Mouse (Mus musculus) bone marrow, adult 2 months (tissue): ENCODE data around the gene Dnm1. TPM values are rescaled to one million over a fixed set of nuclear protein-coding genes. Genes with fewer than 3 reads are reported as not detected.

Experiments used
- H3K27ac ChIP-seq: fragments of 200-500 bp; 2 replicates; pipeline ENCODE4 v1.5.1; 2012; ENCODE audit warnings: low read depth, mild to moderate bottlenecking, control low read depth, inconsistent platforms, low read length; ENCODE audit not compliant: control insufficient read depth, poor library complexity, insufficient read depth
- H3K4me1 ChIP-seq: fragments of 200-500 bp; 2 replicates; pipeline ENCODE4 v1.6.1; 2011; ENCODE audit warnings: low read length; ENCODE audit not compliant: control insufficient read depth, insufficient read depth
- H3K4me3 ChIP-seq: fragments of 200-500 bp; replicated peaks from 2 replicates; pipeline ENCODE3; 2011; ENCODE audit warnings: mild to moderate bottlenecking, low read depth, low read length, control low read depth; ENCODE audit not compliant: control insufficient read depth
- CTCF ChIP-seq: fragments of 200-500 bp; IDR thresholded peaks from 2 replicates; pipeline ENCODE4 v1.5.1; 2011; ENCODE audit warnings: low read length, control low read depth; ENCODE audit not compliant: control insufficient read depth, insufficient read depth
- POLR2A ChIP-seq: fragments of 200-500 bp; IDR thresholded peaks from 2 replicates; pipeline ENCODE4 v1.6.1; 2011; ENCODE audit warnings: low read depth, mild to moderate bottlenecking, control low read depth, low read length, borderline replicate concordance; ENCODE audit not compliant: control insufficient read depth
- WGBS: fragments of 180-500 bp; shearing (Covaris S2); methylation state at CpG from one replicate; pipeline ENCODE4 v1.1.7; 2018; 5-methylcytosine and 5-hydroxymethylcytosine counted together
- polyA plus RNA-seq: library from polyadenylated mRNA; stranded (reverse); fragments of >200 nt; gene quantifications from 2 replicates; pipeline ENCODE4 v1.2.4, GENCODE M21; 2011; ENCODE audit warnings: low replicate concordance; ENCODE audit not compliant: missing spikeins, insufficient read depth, insufficient read length

The Dnm1 gene
- polyA plus RNA-seq, 1 experiment, result 1.9 TPM

- no peak for TF ChIP-seq CTCF
- no peak for TF ChIP-seq POLR2A
- H3K4me3 ChIP-seq, result no peak overlapping the region
- H3K27ac ChIP-seq, result no peak overlapping the region
- H3K4me1 ChIP-seq, result no peaks in the 10 kb centered on the region
- WGBS, result 81% methylated on average over 3 of the region's 3 CpGs
These were observed 77.3 kb downstream of the Dnm1 start for GRCm38 (mm10) chr2:32275823-32276222.

GRCm38 (mm10) chr2:32260635-32261034, 92.5 kb downstream of the Dnm1 start:
- Histone ChIP-seq H3K4me3 (no peak overlapping the region), H3K4me1 (peaks cover 5% of the 10 kb centered on the region; the same call in 1 of the 2 replicates), H3K27ac (no peak overlapping the region)
- TF ChIP-seq CTCF, result peak; percentile 31; the same call in 1 of the 2 replicates
- TF ChIP-seq POLR2A, result no peak
- WGBS, result 28% methylated on average over 4 of the region's 4 CpGs

- peaks cover 5% of the 10 kb centered on the region; the same call in 1 of the 2 replicates for H3K4me1 ChIP-seq
- WGBS, result under 1% methylated on average over 59 of the region's 59 CpGs
- peak; percentile 91; the same call in 1 of the 2 replicates for TF ChIP-seq POLR2A
- TF ChIP-seq CTCF, result no peak; the same call in 1 of the 2 replicates
- H3K27ac ChIP-seq, result peak within 1 kb of the TSS; percentile 73; the same call in 1 of the 2 replicates
- peak within 1 kb of the TSS; percentile 79 for H3K4me3 ChIP-seq
These were observed 93.3 kb downstream of the Dnm1 start, which contains the start of gene Uck1 for GRCm38 (mm10) chr2:32259657-32260417. TSS of gene Uck1 (minus strand) at chr2:32260159.

GRCm38 (mm10) chr2:32258887-32259533, 94.1 kb downstream of the Dnm1 start:
- Histone ChIP-seq H3K4me3 (peak overlapping the region; percentile 79), H3K27ac (peak overlapping the region; percentile 19; the same call in 1 of the 2 replicates), H3K4me1 (peaks cover 5% of the 10 kb centered on the region; the same call in 1 of the 2 replicates)
- TF ChIP-seq POLR2A, result no peak
- TF ChIP-seq CTCF, result no peak
- 49% methylated on average over 6 of the region's 6 CpGs for WGBS

Other genes with a start within 250 kb of the Dnm1 start
- gene Prrc2b, start 202.3 kb downstream of the Dnm1 start, polyA plus RNA-seq, result 32.3 and 44.5 TPM in 2 replicates
- 7.8 and 16.2 TPM in 2 replicates for gene Pomt1, start 116.7 kb downstream of the Dnm1 start, polyA plus RNA-seq
- gene Uck1, start 93.2 kb downstream of the Dnm1 start, polyA plus RNA-seq, result 11.9 and 19.6 TPM in 2 replicates
- gene Golga2, start 66.0 kb downstream of the Dnm1 start, polyA plus RNA-seq, result 26.6 and 39.8 TPM in 2 replicates
- gene Swi5, start 65.3 kb downstream of the Dnm1 start, polyA plus RNA-seq, result 278 and 393 TPM in 2 replicates
- gene Ciz1, start 1.0 kb downstream of the Dnm1 start, polyA plus RNA-seq, result 71.7 and 127 TPM in 2 replicates
- 28.0 and 39.6 TPM in 2 replicates for gene 1110008P14Rik, start 28.6 kb upstream of the Dnm1 start, polyA plus RNA-seq
- 436 and 1,079 TPM in 2 replicates for gene Lcn2, start 34.9 kb upstream of the Dnm1 start, polyA plus RNA-seq
- gene Ptges2, start 42.6 kb upstream of the Dnm1 start, polyA plus RNA-seq, result 3.6 and 15.0 TPM in 2 replicates
- 1.9 and 2.6 TPM in 2 replicates for gene Naif1, start 97.1 kb upstream of the Dnm1 start, polyA plus RNA-seq
- gene Slc25a25, start 98.1 kb upstream of the Dnm1 start, polyA plus RNA-seq, result 7.3 and 10.6 TPM in 2 replicates
- 5.4 and 9.7 TPM in 2 replicates for gene Fam102a, start 182.0 kb upstream of the Dnm1 start, polyA plus RNA-seq
- 27.7 and 54.8 TPM in 2 replicates for gene Dpm2, start 217.5 kb upstream of the Dnm1 start, polyA plus RNA-seq
- gene Pip5kl1, start 221.5 kb upstream of the Dnm1 start, polyA plus RNA-seq, result not detected in 2 replicates
- not detected in 2 replicates for gene 9430097D07Rik, start 222.3 kb upstream of the Dnm1 start, polyA plus RNA-seq
- gene St6galnac4, start 233.8 kb upstream of the Dnm1 start, polyA plus RNA-seq, result 8.6 and 18.7 TPM in 2 replicates
- gene St6galnac6, start 246.4 kb upstream of the Dnm1 start, polyA plus RNA-seq, result 13.3 and 25.7 TPM in 2 replicates